In the genomic region with DNA sequence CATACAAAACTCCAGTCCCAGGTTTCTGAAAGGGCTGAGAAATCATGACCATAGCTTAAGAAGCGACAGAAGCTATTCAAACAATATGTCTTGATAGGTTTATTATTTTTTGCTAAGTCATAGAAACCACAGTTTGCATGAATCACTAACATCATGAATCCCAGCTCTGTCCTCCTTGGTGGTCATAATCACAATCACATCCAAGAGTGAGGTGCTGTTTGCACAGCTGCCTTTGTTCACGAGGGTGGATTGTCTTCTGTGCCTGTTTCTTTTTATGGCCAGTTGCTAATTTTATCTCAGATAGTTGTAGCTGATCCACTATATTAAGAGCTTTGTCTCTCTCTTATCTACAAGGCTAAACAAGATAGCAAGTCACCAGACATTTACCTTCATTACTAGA, we compare ENCODE assay signal across 11 mouse cellular contexts.
"Had no signal": no experiment of that assay in that cellular context is flagged by ENCODE, and none has a peak within 500 bp of the region (broad histone marks: within the 10 kb centered on the region; RNA-seq: fewer than 3 reads in every experiment).

No protein-coding gene starts in this region.

- H3K36me3 ChIP-seq: limb, embryonic 15.5 days; liver, embryonic 12.5 days; midbrain, embryonic 12.5 days had no signal

- H3K4me2 ChIP-seq: limb, embryonic 15.5 days; liver, embryonic 12.5 days; lung, embryonic 14.5 days; midbrain, embryonic 12.5 days had no signal

- H3K27ac ChIP-seq: limb, embryonic 15.5 days; liver, embryonic 12.5 days; macrophage; midbrain, embryonic 12.5 days; stomach, postnatal 0 days had no signal

- DNase-seq: kidney, postnatal 25 days; lung, embryonic 14.5 days; lung, postnatal 10 days; right cerebral cortex, postnatal 25 days; thymus, postnatal 4 days had no signal

- H3K4me1 ChIP-seq: limb, embryonic 15.5 days; liver, embryonic 12.5 days; midbrain, embryonic 12.5 days had no signal

- H3K27me3 ChIP-seq: limb, embryonic 15.5 days; liver, embryonic 12.5 days; midbrain, embryonic 12.5 days had no signal

- H3K9me3 ChIP-seq: limb, embryonic 15.5 days; liver, embryonic 12.5 days; midbrain, embryonic 12.5 days had no signal

- H3K4me3 ChIP-seq: limb, embryonic 15.5 days; liver, embryonic 12.5 days; midbrain, embryonic 12.5 days had no signal

- ATAC-seq: liver, embryonic 12.5 days; midbrain, embryonic 16.5 days had no signal

- H3K9ac ChIP-seq: limb, embryonic 15.5 days; liver, embryonic 12.5 days; lung, embryonic 14.5 days; midbrain, embryonic 12.5 days had no signal
